Mouse (Mus musculus) ES-E14 (cell line): ENCODE measurements at regions not wholly inside any gene's neighbourhood (a gene's known extent, or its start where the extent isn't known, plus 50 kb on each side); places are given as distances from the start of the nearest gene placed in this dataset.

Experiments
- DNase-seq: peaks from one replicate; pipeline ENCODE4 v3.0.0-alpha.2; 2013; ENCODE audit warnings: low read depth, low spot score
- H3K27ac ChIP-seq: 2 replicates; pipeline ENCODE4 v1.5.1; 2012; ENCODE audit warnings: low read depth, mild to moderate bottlenecking, low read length, moderate library complexity, mixed read lengths; ENCODE audit not compliant: poor library complexity, insufficient read depth, severe bottlenecking
- H3K36me3 ChIP-seq: 2 replicates; pipeline ENCODE4 v1.6.1; 2012; ENCODE audit warnings: mild to moderate bottlenecking, low read length, moderate library complexity, mixed read lengths; ENCODE audit not compliant: control insufficient read depth, poor library complexity, insufficient read depth, severe bottlenecking
- H3K4me1 ChIP-seq, 2 experiments: fragments of 150-350 bp in 1 of 2; sonication (generic) in 1 of 2; 2 replicates each; pipeline ENCODE4 v1.6.1; 2012; ENCODE audit warnings: low read length in 2 of 2, mild to moderate bottlenecking in 1 of 2, mixed read lengths in 1 of 2; ENCODE audit not compliant: control insufficient read depth in 2 of 2, insufficient read depth in 2 of 2, poor library complexity in 1 of 2
- H3K4me3 ChIP-seq, 2 experiments: fragments of 150-350 bp in 1 of 2; sonication (generic) in 1 of 2; 2 replicates each; pipeline ENCODE4 v1.5.1; 2012; ENCODE audit warnings: low read length in 2 of 2, low read depth in 1 of 2, mild to moderate bottlenecking in 1 of 2, mixed read lengths in 1 of 2; ENCODE audit not compliant: insufficient read depth in 1 of 2, poor library complexity in 1 of 2, severe bottlenecking in 1 of 2
- H3K9ac ChIP-seq: 2 replicates; pipeline ENCODE4 v1.6.1; 2012; ENCODE audit warnings: low read depth, mild to moderate bottlenecking, low read length, mixed read lengths; ENCODE audit not compliant: poor library complexity, insufficient read depth, severe bottlenecking
- H3K9me3 ChIP-seq: fragments of 150-350 bp; sonication (generic); 2 replicates; pipeline ENCODE4 v1.6.1; 2012; ENCODE audit warnings: low read depth, mild to moderate bottlenecking, low read length; ENCODE audit not compliant: control insufficient read depth, insufficient read depth
- CHD2 ChIP-seq: IDR thresholded peaks from 2 replicates; pipeline ENCODE4 v1.6.1; 2014; ENCODE audit warnings: mild to moderate bottlenecking, low read depth, low read length, inconsistent platforms
- HCFC1 ChIP-seq: IDR thresholded peaks from 2 replicates; pipeline ENCODE4 v1.6.1; 2012; ENCODE audit warnings: low read length, inconsistent platforms, borderline replicate concordance; ENCODE audit not compliant: insufficient read depth
- MAFK ChIP-seq: IDR thresholded peaks from 2 replicates; pipeline ENCODE4 v1.6.1; 2014; ENCODE audit warnings: mild to moderate bottlenecking, low read depth, low read length, inconsistent platforms; ENCODE audit not compliant: insufficient read depth
- ZC3H11A ChIP-seq: IDR thresholded peaks from 2 replicates; pipeline ENCODE4 v1.6.1; 2012; ENCODE audit warnings: low read depth, mild to moderate bottlenecking, inconsistent platforms, low read length, borderline replicate concordance
- ZNF384 ChIP-seq: IDR thresholded peaks from 2 replicates; pipeline ENCODE4 v1.6.1; 2012; ENCODE audit warnings: low read depth, low read length, inconsistent platforms
- in situ Hi-C, 2 experiments: fragments of 600-800 bp; cut with MboI; formaldehyde crosslinking; loops; one replicate each; pipeline ENCODE4 v1.15.1; 2025; ENCODE audit warnings: low sequenced_read_pairs in 2 of 2, inconsistent platforms in 1 of 2; ENCODE audit not compliant: unreplicated experiment in 2 of 2

DNA sequence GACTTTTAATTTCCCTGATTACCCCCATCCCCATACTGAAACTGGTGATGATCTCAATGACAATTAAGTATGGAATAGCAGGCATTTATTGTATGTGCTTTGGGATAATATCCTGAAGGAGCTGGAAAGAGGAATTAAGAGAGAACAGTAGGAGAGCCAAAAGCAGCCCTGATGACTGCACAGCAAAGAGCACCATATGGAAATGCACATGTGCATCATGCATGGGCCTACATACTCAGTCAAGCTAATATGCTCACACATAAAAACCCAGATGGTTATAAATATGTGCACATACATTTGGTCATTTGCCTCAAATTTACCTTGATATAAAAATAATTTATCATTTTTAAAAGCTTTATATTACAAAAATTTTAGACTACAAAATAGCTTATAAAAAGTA, 259.0 kb upstream of the Chrm3 start:
- Histone ChIP-seq H3K4me3 (no peak overlapping the region), H3K4me1 (no peaks in the 10 kb centered on the region), H3K9ac (no peak overlapping the region), H3K27ac (no peak overlapping the region), H3K36me3 (no peaks in the 10 kb centered on the region), H3K9me3 (no peaks in the 10 kb centered on the region)
- in situ Hi-C loops = no loop called here
- no peak for DNase-seq
- TF ChIP-seq MAFK (no peak), ZC3H11A (no peak), CHD2 (no peak), ZNF384 (no peak), HCFC1 (no peak)

DNA sequence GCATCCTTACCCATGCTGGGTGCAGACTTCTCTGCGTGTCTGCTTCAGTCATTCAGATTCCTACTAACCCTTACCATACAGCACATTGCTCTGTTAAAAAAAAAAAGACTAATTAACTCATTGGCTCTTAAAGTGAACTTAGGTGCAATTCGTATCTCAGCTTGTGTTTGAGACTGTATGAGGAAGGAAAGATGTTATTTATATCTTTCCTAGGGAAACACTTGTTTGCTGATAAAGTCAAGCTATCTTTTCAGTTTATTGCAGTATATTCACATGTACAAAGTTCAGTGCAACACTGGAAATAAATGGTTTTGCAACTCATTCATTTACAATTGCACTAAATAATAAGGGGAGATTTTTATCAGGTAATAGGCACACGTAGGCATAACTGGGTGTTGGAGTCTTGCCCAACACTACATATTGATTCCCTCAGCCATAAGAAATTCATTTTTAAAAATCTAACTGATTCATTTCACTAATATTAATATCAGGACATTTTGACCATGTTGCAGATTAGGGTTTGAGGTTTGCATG, 257.8 kb upstream of the Chrm3 start:
- Histone ChIP-seq H3K4me3 (no peak overlapping the region), H3K4me1 (no peaks in the 10 kb centered on the region), H3K27ac (no peak overlapping the region), H3K36me3 (no peaks in the 10 kb centered on the region), H3K9me3 (no peaks in the 10 kb centered on the region), H3K9ac (no peak overlapping the region)
- TF ChIP-seq ZNF384 (no peak), HCFC1 (no peak), MAFK (no peak), ZC3H11A (no peak), CHD2 (no peak)
- DNase-seq = no peak
- in situ Hi-C loops = no loop called here

DNA sequence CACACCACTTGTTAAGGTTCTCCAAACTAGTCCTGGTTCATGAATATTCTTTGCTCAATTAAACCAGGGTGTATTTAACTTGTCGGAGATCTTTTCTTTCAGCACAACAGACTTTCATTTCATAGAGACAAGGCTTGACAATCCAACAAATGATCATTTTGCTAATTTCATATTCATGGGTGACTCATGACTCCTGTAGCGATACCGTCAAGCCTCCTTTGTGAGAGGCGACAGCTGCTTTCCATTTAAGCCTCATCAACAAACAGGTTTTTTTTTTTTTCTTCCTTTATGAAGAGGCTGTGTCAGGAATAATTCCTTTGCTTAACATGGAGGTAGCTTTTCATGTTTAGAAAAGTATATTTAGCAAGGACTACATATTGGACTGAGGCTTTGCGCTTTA, 214.3 kb upstream of the Chrm3 start:
- no peak for DNase-seq
- Histone ChIP-seq H3K27ac (no peak overlapping the region), H3K9me3 (no peaks in the 10 kb centered on the region), H3K4me1 (no peaks in the 10 kb centered on the region), H3K4me3 (no peak overlapping the region), H3K9ac (no peak overlapping the region), H3K36me3 (no peaks in the 10 kb centered on the region)
- no peak for TF ChIP-seq MAFK
- no peak for TF ChIP-seq ZNF384
- TF ChIP-seq ZC3H11A = no peak
- TF ChIP-seq CHD2 = no peak
- no peak for TF ChIP-seq HCFC1
- in situ Hi-C loops = no loop called here

DNA sequence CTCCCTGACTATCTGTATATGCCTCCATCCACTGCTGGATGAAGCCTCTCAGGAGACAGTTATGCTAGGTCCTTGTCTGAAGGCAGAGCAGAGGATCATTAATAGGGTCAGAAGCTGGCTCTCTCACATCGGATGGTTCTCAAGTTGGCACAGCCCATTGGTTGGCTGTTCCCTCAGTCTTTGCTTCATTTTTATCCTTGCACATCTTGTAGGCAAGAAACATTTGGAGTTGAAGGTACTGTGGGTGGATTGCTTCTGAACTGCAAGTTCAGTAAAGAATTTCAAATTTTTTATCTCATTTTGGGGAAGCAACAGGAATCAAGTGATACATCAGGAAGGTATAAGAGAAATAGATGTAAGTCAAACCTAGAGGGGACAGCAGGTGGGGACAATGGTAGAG, 206.2 kb upstream of the Chrm3 start:
- H3K27ac ChIP-seq = no peak overlapping the region
- TF ChIP-seq ZNF384 (no peak), CHD2 (no peak), ZC3H11A (no peak), HCFC1 (no peak), MAFK (no peak)
- no peak for DNase-seq
- no peaks in the 10 kb centered on the region for H3K4me1 ChIP-seq
- in situ Hi-C loops = no loop called here
- H3K9ac ChIP-seq = no peak overlapping the region
- no peaks in the 10 kb centered on the region for H3K9me3 ChIP-seq
- H3K36me3 ChIP-seq = no peaks in the 10 kb centered on the region
- H3K4me3 ChIP-seq = no peak overlapping the region

DNA sequence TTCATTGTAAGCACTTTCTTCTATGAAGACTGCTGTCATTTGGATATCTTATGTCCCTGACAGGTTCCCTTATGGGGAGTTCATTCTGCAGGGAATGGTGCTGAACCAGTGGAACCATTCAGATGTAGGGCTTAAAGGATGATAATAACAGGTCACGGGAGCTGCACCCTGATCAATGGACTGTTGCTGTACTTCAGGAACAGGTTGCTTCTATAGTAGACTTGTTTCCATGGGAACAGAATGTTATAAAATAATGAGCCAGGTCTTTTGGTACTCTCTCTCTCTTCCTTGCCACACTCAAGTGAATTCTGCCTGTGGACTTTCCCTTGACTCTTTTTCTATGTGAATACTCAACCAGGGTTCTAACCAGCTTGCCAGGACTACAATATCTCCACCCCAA, 196.9 kb upstream of the Chrm3 start:
- Histone ChIP-seq H3K36me3 (no peaks in the 10 kb centered on the region), H3K4me1 (no peaks in the 10 kb centered on the region), H3K9ac (no peak overlapping the region), H3K9me3 (no peaks in the 10 kb centered on the region), H3K27ac (no peak overlapping the region), H3K4me3 (no peak overlapping the region)
- TF ChIP-seq ZC3H11A = no peak
- in situ Hi-C loops = no loop called here
- DNase-seq = no peak
